Mouse (Mus musculus) C3H10T1/2 (cell line): ENCODE results near the gene Gnl3. TPM values are rescaled to one million over a fixed set of nuclear protein-coding genes. Genes with fewer than 3 reads are reported as not detected.

ENCODE experiments used
- polyA plus RNA-seq, 2 experiments: library from polyadenylated mRNA; unstranded; fragments of >200 nt; fragmentation: generic; extraction: Trizol; gene quantifications; one replicate each; pipeline ENCODE4 v1.2.1; 2012; ENCODE audit warnings: missing spikeins in 2 of 2

The Gnl3 gene
- 1 to 10 TPM; 6.0 to 9.3 TPM for polyA plus RNA-seq

GRCm38 (mm10) chr14:31018860-31019291 is at the start of gene Gnl3, which contains the start of gene Pbrm1:
Gnl3 (minus strand) TSS chr14:31019152.
Pbrm1 (plus strand) TSS chr14:31019138.

GRCm38 (mm10) chr14:31001307-31002205 is 17.4 kb downstream of the Gnl3 start, which contains the start of the genes Glt8d1 and Spcs1:
Glt8d1 (plus strand) TSS chr14:31001400.
Spcs1 (minus strand) TSS chr14:31001672.

Other genes starting within 250 kb of the Gnl3 start
- 10 to 100 TPM in 1 of 2 experiments, 1 to 10 TPM in 1; 9.8 to 11.6 TPM for gene Tmem110, start 193.6 kb downstream of the Gnl3 start, polyA plus RNA-seq
- gene Mustn1, start 140.0 kb downstream of the Gnl3 start, polyA plus RNA-seq: 10 to 100 TPM in 1 of 2 experiments, 1 to 10 TPM in 1; 1.2 to 18.8 TPM
- under 1 TPM; 0.05 TPM for gene Itih4, start 132.7 kb downstream of the Gnl3 start, polyA plus RNA-seq
- under 1 TPM; 0.02 to 0.05 TPM for gene Itih3, start 95.4 kb downstream of the Gnl3 start, polyA plus RNA-seq
- gene Itih1, start 75.9 kb downstream of the Gnl3 start, polyA plus RNA-seq: not detected
- gene Nek4, start 67.8 kb downstream of the Gnl3 start, polyA plus RNA-seq: 1 to 10 TPM in 1 of 2 experiments, under 1 TPM in 1; 0.41 to 5.3 TPM
- gene Glt8d1, start 17.8 kb downstream of the Gnl3 start, polyA plus RNA-seq: 10 to 100 TPM in 1 of 2 experiments, 1 to 10 TPM in 1; 1.9 to 39.1 TPM
- gene Spcs1, start 17.5 kb downstream of the Gnl3 start, polyA plus RNA-seq: 100 to 1,000 TPM in 1 of 2 experiments, 10 to 100 TPM in 1; 93.8 to 262 TPM
- gene Pbrm1, start within 50 bp of the Gnl3 start, polyA plus RNA-seq: 1 to 10 TPM; 1.5 to 7.7 TPM
- gene Smim4, start 109.8 kb upstream of the Gnl3 start, polyA plus RNA-seq: 10 to 100 TPM; 53.9 to 87.6 TPM
- 100 to 1,000 TPM; 119 to 155 TPM for gene Nt5dc2, start 111.9 kb upstream of the Gnl3 start, polyA plus RNA-seq
- gene Stab1, start 149.5 kb upstream of the Gnl3 start, polyA plus RNA-seq: under 1 TPM; 0.18 to 0.72 TPM
- 10 to 100 TPM in 1 of 2 experiments, 1 to 10 TPM in 1; 5.0 to 10.6 TPM for gene Tnnc1, start 189.2 kb upstream of the Gnl3 start, polyA plus RNA-seq
- 100 to 1,000 TPM in 1 of 2 experiments, 10 to 100 TPM in 1; 61.9 to 240 TPM for gene Nisch, start 197.8 kb upstream of the Gnl3 start, polyA plus RNA-seq
- gene Sema3g, start 198.7 kb upstream of the Gnl3 start, polyA plus RNA-seq: under 1 TPM; under 0.01 to 0.34 TPM
- 1 to 10 TPM; 1.4 to 5.0 TPM for gene Phf7, start 232.2 kb upstream of the Gnl3 start, polyA plus RNA-seq
- gene Bap1, start 232.3 kb upstream of the Gnl3 start, polyA plus RNA-seq: 10 to 100 TPM; 15.3 to 31.4 TPM